Mouse (Mus musculus) naive thymus-derived CD4-positive, alpha-beta T cell, adult 2 months (primary cell): ENCODE measurements around the gene Tcf7l1.

Source experiments
- DNase-seq: peaks from one replicate; pipeline ENCODE4 v3.0.0-alpha.2; 2011; ENCODE audit warnings: low read depth

Gene Tcf7l1

DNA sequence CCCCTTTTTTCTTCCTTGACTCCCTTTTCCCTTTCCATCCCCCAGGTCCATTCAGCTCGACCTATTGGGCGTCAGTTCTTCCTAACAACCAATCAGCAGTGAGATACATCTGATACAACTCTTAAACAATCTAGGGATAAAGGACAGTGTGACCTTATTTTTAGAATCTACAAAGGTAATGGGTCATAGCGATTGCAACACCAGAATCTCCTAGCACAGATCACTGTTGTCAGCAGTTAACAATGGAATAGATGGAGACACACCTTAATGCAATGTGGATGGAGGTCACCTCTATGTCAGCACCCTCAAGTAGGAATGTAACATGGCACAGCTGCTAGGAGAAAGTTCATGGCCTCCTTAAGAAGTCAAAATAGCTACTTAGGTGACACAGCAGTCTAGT is 166.1 kb downstream of the Tcf7l1 start:
- DNase-seq: no peak

GRCm38 (mm10) chr6:72620920-72621319 is 168.1 kb downstream of the Tcf7l1 start:
- no peak for DNase-seq

DNA sequence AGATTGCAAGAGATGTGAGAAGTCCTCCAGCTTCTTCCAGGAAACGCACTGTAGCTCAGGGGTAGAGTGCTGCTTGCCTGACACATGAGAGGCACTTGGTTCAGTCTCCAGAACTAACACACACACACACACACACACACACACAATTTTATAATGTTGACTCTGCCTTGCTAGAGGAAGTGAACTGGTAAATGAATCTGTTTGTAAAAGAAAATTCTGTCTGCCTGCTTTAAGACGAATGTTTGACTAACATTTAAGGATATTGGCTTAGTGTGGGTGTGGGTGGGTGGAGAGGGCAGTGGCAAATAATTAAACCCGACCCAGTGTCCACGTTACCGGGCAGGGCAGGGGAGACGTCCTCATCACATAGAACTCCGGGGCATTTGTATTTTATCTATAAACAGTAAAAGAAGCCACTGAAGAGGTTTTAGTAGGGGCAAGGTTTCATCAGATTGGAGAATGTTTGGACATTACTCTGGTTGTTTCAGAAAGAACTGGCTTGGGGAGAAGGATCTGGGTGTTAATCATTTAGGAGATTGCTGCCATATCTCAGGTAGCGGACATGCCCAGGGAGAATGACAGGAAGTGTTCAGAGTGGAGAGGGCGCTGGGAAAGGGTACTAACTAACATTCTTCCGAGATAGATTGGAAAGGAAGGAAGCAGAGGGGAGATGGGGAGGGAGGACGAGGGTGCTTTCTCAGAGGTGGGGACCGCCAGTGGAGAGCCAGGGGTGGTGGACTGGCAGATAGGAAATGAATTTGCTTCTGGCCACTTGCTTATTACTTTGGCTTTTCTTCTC is 169.1 kb downstream of the Tcf7l1 start:
- DNase-seq: no peak

GRCm38 (mm10) chr6:72616643-72617288 is 172.3 kb downstream of the Tcf7l1 start, which contains the start of gene Tgoln1:
Gene Tgoln1, minus strand, starts transcription at chr6:72617000.
- peak; percentile 98 for DNase-seq

- DNase-seq: peak; percentile 71
Observed at GRCm38 (mm10) chr6:72615561-72616375, 173.3 kb downstream of the Tcf7l1 start.

DNA sequence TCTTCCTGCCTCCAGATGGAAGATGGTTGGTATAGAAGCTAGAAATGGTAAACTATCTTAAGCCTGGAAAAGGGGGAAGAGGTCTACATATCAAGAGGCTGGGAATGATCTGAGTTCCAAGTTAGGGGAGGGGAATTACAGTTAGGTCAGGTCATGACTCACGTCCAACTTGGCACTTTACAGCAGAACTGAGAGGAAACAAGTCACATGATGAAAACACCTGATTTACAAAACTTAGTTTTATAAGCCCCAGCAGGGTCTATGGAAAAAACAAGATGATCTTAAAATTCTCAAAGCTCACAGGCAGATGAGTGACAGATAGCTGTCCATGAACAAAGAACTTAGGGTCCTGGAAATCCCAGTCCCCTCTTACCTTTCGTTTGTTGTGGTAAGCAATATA is 173.9 kb downstream of the Tcf7l1 start:
- peak; percentile 44 for DNase-seq

DNA sequence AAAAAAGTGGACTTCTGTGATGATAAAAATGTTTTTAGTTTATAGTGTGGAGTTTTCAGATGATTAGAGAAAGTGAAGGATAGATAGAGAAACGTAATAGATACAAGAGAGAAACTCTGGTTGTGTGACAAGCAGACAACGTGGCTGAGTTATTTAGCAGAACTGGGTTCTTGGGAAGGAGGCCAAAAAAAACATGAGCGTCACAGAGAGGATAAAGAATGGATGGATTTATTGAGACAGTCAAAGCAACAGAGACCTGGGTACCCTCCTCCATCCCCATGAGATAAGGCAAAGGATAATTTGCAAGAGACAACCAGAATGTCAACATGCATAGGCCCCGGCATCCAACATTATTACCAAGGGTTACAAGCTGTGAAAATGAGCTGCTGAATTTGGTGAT is 178.8 kb downstream of the Tcf7l1 start:
- no peak for DNase-seq

- DNase-seq: no peak
Observed at GRCm38 (mm10) chr6:72608662-72609184, 180.3 kb downstream of the Tcf7l1 start.

DNA sequence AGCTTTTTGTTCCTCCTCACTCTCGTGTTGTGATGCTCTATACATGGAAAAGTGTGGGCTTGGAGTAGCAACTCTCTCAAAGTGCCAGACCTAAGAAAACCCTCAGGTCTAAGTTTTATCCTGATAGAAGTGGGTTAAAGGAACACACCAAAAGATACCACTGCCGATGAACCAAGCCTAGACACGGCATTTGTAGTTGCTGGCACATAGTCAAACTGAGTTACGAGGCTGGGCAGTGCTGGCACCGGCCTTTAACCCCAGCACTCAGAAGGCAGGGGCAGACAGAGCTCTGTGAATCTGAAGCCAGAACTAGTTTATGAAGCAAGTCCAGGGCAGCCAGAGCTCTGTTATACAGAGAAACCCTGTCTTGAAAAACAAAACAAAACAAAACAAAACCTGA is 181.4 kb downstream of the Tcf7l1 start:
- DNase-seq: no peak

DNA sequence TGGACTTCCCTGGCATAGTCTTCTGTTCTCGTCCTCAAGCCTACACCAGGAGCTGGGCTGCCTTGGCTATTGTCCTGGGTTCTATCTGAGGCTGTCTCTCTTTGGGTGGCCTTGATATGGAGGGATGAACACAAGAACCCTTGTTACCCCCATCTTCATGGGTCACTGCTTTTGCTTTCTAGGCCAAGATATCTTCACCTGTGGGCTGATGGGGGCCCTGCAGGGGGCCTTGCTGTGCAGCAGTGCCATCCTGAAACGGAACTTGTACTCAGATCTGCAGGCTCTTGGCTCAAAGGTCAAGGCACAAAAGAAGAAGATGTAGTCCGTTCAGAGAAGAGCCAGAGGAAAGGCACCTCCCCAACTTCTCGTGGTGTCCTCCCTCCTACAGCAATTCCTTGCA is 182.0 kb downstream of the Tcf7l1 start:
- DNase-seq: no peak

DNA sequence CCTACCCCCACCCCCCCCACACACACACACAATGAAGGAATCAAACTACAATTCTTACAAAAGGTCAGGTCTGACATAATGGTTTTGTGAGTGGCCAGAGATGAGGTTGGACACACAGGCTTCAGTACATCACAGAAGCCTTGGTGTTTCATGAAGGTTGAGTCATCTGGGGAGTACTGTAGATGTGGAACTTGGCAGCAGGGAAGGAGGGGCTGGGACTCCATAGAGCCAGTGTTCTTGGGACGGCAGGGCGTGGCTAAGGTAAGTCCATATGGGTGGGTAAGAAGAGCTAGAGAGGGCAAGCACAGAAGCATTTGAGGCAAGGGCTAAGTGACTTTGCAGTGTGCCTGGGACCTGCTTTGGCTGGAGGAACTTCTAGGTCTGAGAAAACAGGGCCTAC is 185.0 kb downstream of the Tcf7l1 start:
- DNase-seq: no peak

DNA sequence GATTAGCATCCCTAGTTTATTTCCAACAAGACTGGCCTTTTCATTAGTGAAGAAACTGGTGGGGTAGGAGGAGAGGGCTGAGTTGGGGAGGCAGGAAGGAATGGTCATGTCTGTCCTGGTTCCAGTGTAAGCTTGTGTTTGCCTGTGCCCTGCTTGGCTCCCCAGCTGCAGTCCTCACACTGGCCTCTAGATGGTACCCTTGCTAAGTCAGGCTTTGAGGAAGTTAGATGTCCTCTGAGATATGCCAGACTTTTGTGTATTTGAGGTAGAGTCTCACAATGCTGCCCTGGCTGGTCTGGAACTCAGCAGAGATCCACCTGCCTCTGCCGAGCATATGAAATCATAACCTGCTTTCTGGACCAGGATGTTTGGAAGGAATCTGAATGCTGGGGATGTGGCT is 187.3 kb downstream of the Tcf7l1 start:
- peak; percentile 89 for DNase-seq

- DNase-seq: no peak
Observed at GRCm38 (mm10) chr6:72600771-72601170, 188.3 kb downstream of the Tcf7l1 start.

DNA sequence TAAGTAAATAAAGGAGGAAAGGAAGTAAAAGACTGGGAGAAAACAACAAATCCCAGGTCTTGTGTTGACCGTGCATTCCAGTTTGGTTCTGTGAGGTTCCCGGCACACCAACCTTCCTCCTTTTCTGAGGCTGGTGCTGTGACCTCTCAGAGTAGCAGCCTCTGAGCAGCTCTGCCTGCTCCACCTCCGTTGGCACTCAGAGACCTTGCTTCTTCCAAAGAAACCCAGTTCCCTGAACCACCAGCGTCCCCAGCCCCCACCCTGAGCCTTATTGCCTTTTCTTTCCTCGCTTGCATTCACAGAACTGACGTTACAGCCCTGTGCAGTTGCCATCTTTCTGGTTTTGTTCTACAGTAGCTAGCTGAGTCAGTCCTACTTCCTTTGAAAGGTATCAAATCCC is 188.8 kb downstream of the Tcf7l1 start:
- no peak for DNase-seq

DNA sequence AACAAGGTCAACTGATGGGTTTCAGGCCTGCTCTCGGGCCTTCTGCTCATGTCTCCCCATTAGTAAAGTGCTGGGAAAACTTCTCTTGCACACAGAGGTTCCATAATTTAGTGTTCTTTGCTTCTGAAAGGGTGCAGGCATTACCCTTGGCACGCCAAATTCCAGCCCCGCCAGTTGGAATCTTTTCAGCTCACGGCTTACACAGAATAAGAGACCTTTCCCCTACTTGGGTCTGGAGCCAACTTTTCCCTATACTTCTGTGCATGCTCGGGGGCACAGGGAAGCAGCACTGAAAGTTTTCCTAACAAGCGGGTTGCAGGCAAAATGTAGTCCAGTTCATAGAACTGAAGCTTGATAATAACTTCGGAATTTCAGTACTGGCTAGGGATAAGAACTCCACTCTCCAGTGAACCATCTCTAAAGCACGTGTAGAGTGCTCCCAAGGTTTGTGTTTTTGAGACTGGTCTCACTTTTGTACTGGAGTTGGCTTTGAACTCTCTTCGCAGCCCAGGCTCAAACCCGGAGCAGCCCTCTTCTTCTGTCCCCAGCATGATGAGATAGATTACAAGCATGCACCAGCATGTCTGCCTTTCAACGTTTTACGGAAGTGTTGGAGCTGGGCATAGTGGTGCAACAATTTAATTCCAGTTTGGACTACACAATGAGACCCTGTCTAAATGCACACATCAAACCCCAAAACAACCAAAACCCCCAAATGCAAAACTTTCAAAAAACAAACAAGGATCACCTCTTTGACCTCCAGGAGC is 190.1 kb downstream of the Tcf7l1 start:
- DNase-seq: no peak

DNA sequence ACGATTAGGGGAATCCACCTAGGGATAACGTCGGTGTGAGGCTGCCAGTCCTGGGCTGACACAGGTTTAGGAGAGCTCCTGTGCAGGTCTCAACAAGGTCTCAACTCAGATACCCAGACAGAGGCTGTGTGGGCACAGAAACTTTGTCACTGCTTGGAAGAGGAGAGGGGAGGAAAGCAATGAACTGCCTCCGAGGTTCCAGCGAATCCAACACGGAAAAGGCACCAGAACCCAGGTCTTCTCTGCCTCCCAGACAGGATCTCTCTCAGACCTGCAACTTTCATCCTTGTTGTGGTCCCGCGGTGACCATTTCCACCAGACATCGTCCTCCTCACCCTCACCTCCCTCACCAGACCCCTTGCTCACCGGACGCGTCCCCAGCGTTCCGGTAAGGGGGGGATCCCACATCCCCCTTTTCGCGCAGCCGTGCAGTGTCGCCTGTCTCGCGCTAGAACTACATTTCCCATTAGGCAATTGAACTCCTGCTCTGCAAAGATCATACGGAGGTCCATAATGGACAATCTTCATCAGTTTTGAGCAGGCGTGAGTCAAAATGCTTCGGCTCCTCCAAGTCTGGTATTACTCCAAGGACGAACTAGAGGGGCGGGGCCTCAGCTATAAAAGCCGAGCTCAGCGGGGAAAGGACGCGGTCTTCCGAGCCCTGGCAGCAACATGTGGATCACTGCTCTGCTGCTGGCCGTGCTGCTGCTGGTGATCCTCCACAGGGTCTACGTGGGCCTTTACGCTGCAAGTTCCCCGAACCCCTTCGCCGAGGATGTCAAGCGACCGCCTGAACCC is 190.9 kb downstream of the Tcf7l1 start, which contains the start of the genes Elmod3 and Retsat:
Gene Elmod3, minus strand, starts transcription at position 458 of the 798 bp plus-strand sequence.
Gene Retsat, plus strand, starts transcription at position 520 of the 798 bp plus-strand sequence.
- DNase-seq: peak; percentile 92

DNA sequence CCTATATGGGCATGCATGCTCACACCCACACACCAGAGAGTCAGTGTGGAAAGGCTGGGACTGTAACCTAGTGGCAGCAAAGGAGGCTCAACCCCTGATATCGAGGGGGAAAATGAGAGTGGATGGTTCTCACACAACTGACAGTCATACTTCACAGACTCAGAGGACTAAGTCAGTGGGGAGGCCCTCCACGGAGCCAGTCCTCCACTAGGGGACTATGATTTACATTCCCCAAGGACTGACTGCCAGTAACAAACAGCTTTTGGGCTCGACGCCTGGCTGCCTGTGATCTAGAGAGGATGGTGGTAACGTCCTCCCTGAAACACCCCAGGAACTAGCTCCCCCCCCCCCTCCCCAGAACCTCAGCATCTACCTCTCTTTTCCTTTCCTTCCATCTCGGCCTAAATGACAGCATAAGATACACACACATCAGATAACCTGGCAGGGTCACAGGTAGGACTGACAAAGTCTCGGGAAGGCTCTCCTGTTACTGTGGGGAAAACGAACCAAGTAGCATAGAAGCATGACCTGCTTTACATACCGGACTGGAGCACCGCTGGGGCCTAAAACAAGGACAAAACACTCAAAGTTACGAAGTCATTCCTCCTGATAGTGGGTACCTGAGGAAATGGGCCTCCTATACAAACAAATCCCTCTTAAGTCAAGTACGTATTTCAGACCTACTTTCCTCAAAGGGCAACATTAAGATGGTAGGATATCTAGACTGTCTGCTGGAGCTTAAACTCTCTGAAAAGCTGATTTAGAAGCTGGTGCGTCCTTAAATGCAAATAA is 191.8 kb downstream of the Tcf7l1 start:
- DNase-seq: no peak

GRCm38 (mm10) chr6:72593914-72594313 is 195.1 kb downstream of the Tcf7l1 start:
- no peak for DNase-seq

DNA sequence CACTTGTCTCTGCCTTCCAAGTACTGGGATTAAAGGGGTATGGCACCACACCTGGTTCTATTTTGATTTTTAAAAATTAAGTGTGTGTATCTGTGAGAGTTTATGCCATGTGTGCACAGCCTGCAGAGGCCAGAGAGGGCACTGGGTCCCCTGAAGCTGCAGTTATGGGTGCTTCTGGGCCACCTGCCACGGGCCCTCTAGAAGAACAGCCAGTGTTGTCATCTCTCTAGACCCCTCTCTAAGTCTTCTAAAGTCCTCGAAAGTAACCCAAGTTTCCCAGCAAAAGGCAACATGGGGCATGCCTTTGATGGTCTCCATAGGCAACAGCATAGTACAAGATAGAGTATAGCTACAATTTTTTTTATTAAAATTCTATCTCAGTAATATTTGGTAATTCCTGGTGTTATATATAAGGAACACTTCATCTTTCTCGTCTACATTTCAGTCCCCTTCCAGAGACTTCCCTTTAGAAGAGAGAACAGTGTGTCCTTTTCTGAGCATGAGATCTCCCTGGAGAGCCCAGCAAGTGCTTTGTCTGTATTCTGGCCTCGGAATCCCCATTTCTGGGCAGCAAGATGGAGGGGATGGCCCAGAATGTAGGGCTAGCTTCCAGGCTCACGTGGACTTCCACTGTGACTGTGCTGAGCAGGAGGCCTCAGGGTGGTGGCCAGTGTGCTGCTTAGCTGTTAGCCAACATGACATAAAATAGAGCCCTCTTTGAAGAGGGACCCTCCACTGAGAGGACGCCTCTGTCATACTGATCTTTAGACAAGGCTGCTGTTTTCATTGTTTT is 195.8 kb downstream of the Tcf7l1 start:
- no peak for DNase-seq
